In the genomic region with DNA sequence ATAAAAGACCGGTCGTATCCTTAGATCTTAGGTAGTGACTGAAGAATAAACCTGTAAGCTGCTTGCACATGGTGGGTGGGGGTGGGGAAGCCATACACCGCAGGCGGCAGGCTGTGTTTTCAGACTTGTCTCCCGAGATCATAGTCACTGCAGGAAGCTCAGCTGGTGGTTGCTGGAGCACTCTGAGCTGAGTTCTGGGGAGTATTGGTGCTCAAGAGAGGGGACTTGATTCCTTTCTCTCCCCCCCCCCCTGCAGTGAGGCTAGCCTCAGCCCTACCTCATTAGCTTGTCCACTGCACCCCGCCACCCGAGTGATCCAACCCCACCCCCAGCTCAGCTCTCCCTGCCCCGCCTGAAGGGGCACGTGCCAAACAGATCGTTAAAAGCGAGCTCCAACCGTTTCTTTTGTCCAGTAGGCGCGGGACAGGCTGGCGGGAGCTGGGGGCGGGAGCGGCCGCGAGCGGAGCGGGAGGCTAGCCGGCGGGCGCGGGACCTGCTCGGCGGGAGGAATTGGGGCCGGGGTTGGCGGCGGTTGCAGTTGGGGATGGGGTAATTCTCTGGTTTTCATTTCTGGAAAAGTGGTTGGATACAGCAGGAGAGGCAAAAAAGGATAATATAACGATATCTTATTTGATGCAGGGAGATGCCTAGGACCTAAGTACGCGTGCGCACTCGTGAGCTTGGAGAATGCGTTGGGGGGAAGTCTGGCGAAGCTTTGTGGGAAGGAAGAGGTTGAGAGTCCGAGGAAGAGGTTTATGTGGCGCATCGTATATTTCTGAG, we compare ENCODE assay signal across 7 mouse cellular contexts. TPM values are rescaled to one million over a fixed set of nuclear protein-coding genes. Genes with fewer than 3 reads are reported as not detected.
DNase-seq lines count a peak whose midpoint lies in the region; ATAC-seq and TF ChIP-seq lines count a peak whose summit lies in the region.

No protein-coding gene starts in this region.

- under 1% methylated on average over 40 of the region's 40 CpGs for WGBS in forebrain, postnatal 0 days
- under 1% methylated on average over 40 of the region's 40 CpGs for WGBS in limb, embryonic 10.5 days

- H3K36me3 ChIP-seq in megakaryocyte, embryonic 14.5 days (replicated peaks; ENCODE audit: low read length): no peaks in the 10 kb centered on the region
- no peaks in the 10 kb centered on the region for H3K36me3 ChIP-seq in forebrain, postnatal 0 days (ENCODE audit: insufficient read depth)
- no peaks in the 10 kb centered on the region for H3K36me3 ChIP-seq in limb, embryonic 10.5 days
- H3K36me3 ChIP-seq in myocyte (ENCODE audit: control insufficient read depth, insufficient read depth): no peaks in the 10 kb centered on the region

- H3K27me3 ChIP-seq in megakaryocyte, embryonic 14.5 days (replicated peaks): peaks cover 76% of the 10 kb centered on the region
- H3K27me3 ChIP-seq in forebrain, postnatal 0 days (ENCODE audit: insufficient read depth, low read length): no peaks in the 10 kb centered on the region; the same call in 1 of the 2 replicates
- H3K27me3 ChIP-seq in limb, embryonic 10.5 days (ENCODE audit: low read depth, poor library complexity, severe bottlenecking): peaks cover 45% of the 10 kb centered on the region
- H3K27me3 ChIP-seq in myocyte (ENCODE audit: control insufficient read depth, insufficient read depth, insufficient read length): no peaks in the 10 kb centered on the region

- 0 out of 2 replicates have a peak, but pooled peaks have one; percentile 17 for TF ChIP-seq CTCF in forebrain, postnatal 0 days (IDR thresholded peaks at IDR 0.05; ENCODE audit: low read depth)

- H3K27ac ChIP-seq in forebrain, postnatal 0 days (ENCODE audit: low read depth, low read length): peak overlapping the region; percentile 87
- peak overlapping the region; percentile 91 for H3K27ac ChIP-seq in limb, embryonic 10.5 days

- H3K4me1 ChIP-seq in megakaryocyte, embryonic 14.5 days: peaks cover 33% of the 10 kb centered on the region
- H3K4me1 ChIP-seq in forebrain, postnatal 0 days (ENCODE audit: insufficient read depth): peaks cover 10% of the 10 kb centered on the region; the same call in 1 of the 2 replicates
- peaks cover 31% of the 10 kb centered on the region for H3K4me1 ChIP-seq in limb, embryonic 10.5 days

- no peaks in the 10 kb centered on the region for H3K9me3 ChIP-seq in megakaryocyte, embryonic 14.5 days
- no peaks in the 10 kb centered on the region for H3K9me3 ChIP-seq in forebrain, postnatal 0 days (ENCODE audit: low read length)
- H3K9me3 ChIP-seq in limb, embryonic 10.5 days (replicated peaks): no peaks in the 10 kb centered on the region

- DNase-seq in cerebellum, adult 9-10 months: peak; percentile 21
- peak; percentile 83 for DNase-seq in forebrain, postnatal 0 days
- DNase-seq in limb, embryonic 10.5 days (ENCODE audit: low spot score): peak; percentile 82
- peak; percentile 88 for DNase-seq in thymus, postnatal 0 days (ENCODE audit: low spot score)

- H3K4me3 ChIP-seq in megakaryocyte, embryonic 14.5 days (replicated peaks): peak overlapping the region; percentile 76
- peak overlapping the region; percentile 67 for H3K4me3 ChIP-seq in forebrain, postnatal 0 days (ENCODE audit: low read depth, low read length)
- peak overlapping the region; percentile 65 for H3K4me3 ChIP-seq in limb, embryonic 10.5 days
- no peak overlapping the region for H3K4me3 ChIP-seq in myocyte

- no peaks in the 10 kb centered on the region for H3K79me2 ChIP-seq in myocyte (ENCODE audit: control insufficient read depth, insufficient read depth)

- H3ac ChIP-seq in myocyte (ENCODE audit: control insufficient read depth, insufficient read length): no peak overlapping the region

- no peak for ATAC-seq in megakaryocyte, adult 5-6 weeks (ENCODE audit: poor library complexity, severe bottlenecking)
- ATAC-seq in forebrain, postnatal 0 days: peak; percentile 78

- H3K9ac ChIP-seq in forebrain, postnatal 0 days: peak overlapping the region; percentile 71

- no peak for TF ChIP-seq POLR2A in myocyte (IDR thresholded peaks at IDR 0.05; ENCODE audit: insufficient read length, low read depth)

- peak overlapping the region; percentile 86 for H3K4me2 ChIP-seq in forebrain, postnatal 0 days (ENCODE audit: low read depth)
- H3K4me2 ChIP-seq in myocyte (ENCODE audit: low read depth): peak overlapping the region; percentile 12

TF ChIP-seq in myocyte, 11 proteins besides CTCF, POLR2A, EP300 and RAD21:
- no peak for TF ChIP-seq MYOD1 (IDR thresholded peaks at IDR 0.05; ENCODE audit: control insufficient read depth in 1 of 3, insufficient read length in 2 of 3, low read depth in 2 of 3)
- no peak for TF ChIP-seq POLR2AphosphoS2 (IDR thresholded peaks at IDR 0.05; ENCODE audit: insufficient read length, low read depth)
- TF ChIP-seq CEBPB (IDR thresholded peaks at IDR 0.05; ENCODE audit: insufficient read depth, poor library complexity, severe bottlenecking): no peak
- no peak for TF ChIP-seq TCF3 (IDR thresholded peaks at IDR 0.05; ENCODE audit: insufficient read length, low read depth)

RNA-seq across cellular contexts. Expression of a gene that starts 2.9 kb away (rescaled TPM):
- not detected in 2 replicates for polyA plus RNA-seq in megakaryocyte, embryonic 14.5 days (2012; ENCODE audit: insufficient read depth, low replicate concordance)
- not detected in 2 replicates for total RNA-seq in megakaryocyte, adult 5-6 weeks (2015)
- total RNA-seq in megakaryocyte, adult 5-6 weeks (2017): not detected in 2 replicates
- 1.0 and 1.8 TPM in 2 replicates for total RNA-seq in forebrain, postnatal 0 days (2014; rRNA removed)
- 0.31 and 0.97 TPM in 2 replicates for polyA plus RNA-seq in forebrain, postnatal 0 days (2015; fragmentation: Nextera tagmentation; extraction: Ambion mirVana)
- not detected in 2 replicates for polyA plus RNA-seq in limb, embryonic 10.5 days (2016; fragmentation: Nextera tagmentation; extraction: Ambion mirVana)
- not detected for polyA plus RNA-seq in myocyte (2012; fragmentation: generic; extraction: Trizol)
- polyA plus RNA-seq in thymus, postnatal 0 days (2015; fragmentation: Nextera tagmentation; extraction: Ambion mirVana): 0.21 and 0.22 TPM in 2 replicates

RNA-seq across cellular contexts. Expression of a gene that starts 14.2 kb away (rescaled TPM):
- polyA plus RNA-seq in megakaryocyte, embryonic 14.5 days (2012; ENCODE audit: insufficient read depth, low replicate concordance): not detected in 2 replicates
- total RNA-seq in megakaryocyte, adult 5-6 weeks (2015): 0.85 TPM in 1 of 2 replicates, not detected in the other
- total RNA-seq in megakaryocyte, adult 5-6 weeks (2017): 1.9 TPM in 1 of 2 replicates, not detected in the other
- 27.3 and 28.3 TPM in 2 replicates for total RNA-seq in forebrain, postnatal 0 days (2014; rRNA removed)
- 41.7 and 47.6 TPM in 2 replicates for polyA plus RNA-seq in forebrain, postnatal 0 days (2015; fragmentation: Nextera tagmentation; extraction: Ambion mirVana)
- 87.5 and 98.7 TPM in 2 replicates for polyA plus RNA-seq in limb, embryonic 10.5 days (2016; fragmentation: Nextera tagmentation; extraction: Ambion mirVana)
- 68.8 TPM for polyA plus RNA-seq in myocyte (2012; fragmentation: generic; extraction: Trizol)
- 20.6 and 22.4 TPM in 2 replicates for polyA plus RNA-seq in thymus, postnatal 0 days (2015; fragmentation: Nextera tagmentation; extraction: Ambion mirVana)

RNA-seq across cellular contexts. Expression of a gene that starts 38.3 kb away (rescaled TPM):
- polyA plus RNA-seq in megakaryocyte, embryonic 14.5 days (2012; ENCODE audit: insufficient read depth, low replicate concordance): not detected in 2 replicates
- total RNA-seq in megakaryocyte, adult 5-6 weeks (2015): not detected in 2 replicates
- not detected in 2 replicates for total RNA-seq in megakaryocyte, adult 5-6 weeks (2017)
- 0.85 and 1.8 TPM in 2 replicates for total RNA-seq in forebrain, postnatal 0 days (2014; rRNA removed)
- 0.75 and 1.9 TPM in 2 replicates for polyA plus RNA-seq in forebrain, postnatal 0 days (2015; fragmentation: Nextera tagmentation; extraction: Ambion mirVana)
- polyA plus RNA-seq in limb, embryonic 10.5 days (2016; fragmentation: Nextera tagmentation; extraction: Ambion mirVana): not detected in 2 replicates
- not detected for polyA plus RNA-seq in myocyte (2012; fragmentation: generic; extraction: Trizol)
- 0.20 and 0.28 TPM in 2 replicates for polyA plus RNA-seq in thymus, postnatal 0 days (2015; fragmentation: Nextera tagmentation; extraction: Ambion mirVana)

RNA-seq across cellular contexts. Expression of a gene that starts 44.4 kb away (rescaled TPM):
- polyA plus RNA-seq in megakaryocyte, embryonic 14.5 days (2012; ENCODE audit: insufficient read depth, low replicate concordance): 0.67 TPM in 1 of 2 replicates, not detected in the other
- total RNA-seq in megakaryocyte, adult 5-6 weeks (2015): 2.8 and 4.7 TPM in 2 replicates
- total RNA-seq in megakaryocyte, adult 5-6 weeks (2017): 4.1 and 5.9 TPM in 2 replicates
- 3.0 and 6.8 TPM in 2 replicates for total RNA-seq in forebrain, postnatal 0 days (2014; rRNA removed)
- polyA plus RNA-seq in forebrain, postnatal 0 days (2015; fragmentation: Nextera tagmentation; extraction: Ambion mirVana): 2.6 and 3.3 TPM in 2 replicates
- polyA plus RNA-seq in limb, embryonic 10.5 days (2016; fragmentation: Nextera tagmentation; extraction: Ambion mirVana): 0.20 TPM in 1 of 2 replicates, not detected in the other
- 1.4 TPM for polyA plus RNA-seq in myocyte (2012; fragmentation: generic; extraction: Trizol)
- 1.2 TPM in 2 replicates for polyA plus RNA-seq in thymus, postnatal 0 days (2015; fragmentation: Nextera tagmentation; extraction: Ambion mirVana)

Comparison
In these comparisons a context has a peak if more than half of its experiments do, and no peak if none do; other contexts are left out.
1. DNase-seq: peak in every context shown above with its lines; median percentile 88 in thymus, postnatal 0 days; 83 in forebrain, postnatal 0 days; 82 in limb, embryonic 10.5 days; 21 in cerebellum, adult 9-10 months.
2. RNA of a gene that starts 14.2 kb away (polyA plus RNA-seq): 87.5 to 98.7 TPM in limb, embryonic 10.5 days, 68.8 TPM in myocyte (single experiment), 41.7 to 47.6 TPM in forebrain, postnatal 0 days and 20.6 to 22.4 TPM in thymus, postnatal 0 days; not detected in megakaryocyte, embryonic 14.5 days; every median in the first group is over 10 times any median in the second.